Mouse (Mus musculus) heart, embryonic 15.5 days (tissue): ENCODE data around the gene Susd3. TPM values are rescaled to one million over a fixed set of nuclear protein-coding genes. Genes with fewer than 3 reads are reported as not detected.

Source experiments
- ATAC-seq: fragments of 200-750 bp; cut with Nextera tagmentation; replicated peaks from 2 replicates; pipeline ENCODE4 v1.8.0; 2017; ENCODE audit warnings: low read depth, moderate TSS enrichment; ENCODE audit not compliant: insufficient number of reproducible peaks, insufficient read depth, low FRiP score
- H3K27ac ChIP-seq: fragments of 300-500 bp; sonication (generic); 2 replicates; pipeline ENCODE4 v1.5.1; 2015; ENCODE audit warnings: mild to moderate bottlenecking, inconsistent platforms
- H3K27me3 ChIP-seq: fragments of 300-500 bp; sonication (generic); 2 replicates; pipeline ENCODE4 v1.6.1; 2015; ENCODE audit warnings: inconsistent platforms
- H3K36me3 ChIP-seq: fragments of 300-500 bp; sonication (generic); 2 replicates; pipeline ENCODE4 v1.6.1; 2015; ENCODE audit warnings: mild to moderate bottlenecking, inconsistent platforms
- H3K4me1 ChIP-seq: fragments of 300-500 bp; sonication (generic); replicated peaks from 2 replicates; pipeline ENCODE4 v1.6.1; 2015; ENCODE audit warnings: inconsistent platforms
- H3K4me2 ChIP-seq: fragments of 300-500 bp; sonication (generic); 2 replicates; pipeline ENCODE4 v1.6.1; 2015; ENCODE audit warnings: inconsistent platforms, mild to moderate bottlenecking, moderate library complexity
- H3K4me3 ChIP-seq: fragments of 300-500 bp; sonication (generic); 2 replicates; pipeline ENCODE4 v1.5.1; 2015; ENCODE audit warnings: mild to moderate bottlenecking, inconsistent platforms
- H3K9ac ChIP-seq: fragments of 300-500 bp; sonication (generic); 2 replicates; pipeline ENCODE4 v1.6.1; 2015; ENCODE audit warnings: mild to moderate bottlenecking, inconsistent platforms
- H3K9me3 ChIP-seq: fragments of 300-500 bp; sonication (generic); replicated peaks from 2 replicates; pipeline ENCODE4 v1.6.1; 2016; ENCODE audit warnings: inconsistent platforms
- WGBS: fragments of 180-500 bp; shearing (Covaris S2); methylation state at CpG from one replicate; pipeline ENCODE4 v1.1.7; 2015; ENCODE audit warnings: mixed read lengths; 5-methylcytosine and 5-hydroxymethylcytosine counted together
- polyA plus RNA-seq: library from polyadenylated mRNA; unstranded; fragments of >200 nt; fragmentation: Nextera tagmentation; extraction: Ambion mirVana; gene quantifications from 2 replicates; pipeline ENCODE4 v1.2.1, GENCODE M21; 2015

Gene Susd3
- polyA plus RNA-seq, result 1.6 and 2.5 TPM in 2 replicates

GRCm38 (mm10) chr13:49248467-49248862 lies at the start of gene Susd3:
TSS of gene Susd3 (minus strand) at chr13:49248706.
- H3K9ac ChIP-seq, result peak within 1 kb of the TSS; percentile 51
- ATAC-seq, result no peak
- peaks cover 28% of the 10 kb centered on the region for H3K27me3 ChIP-seq
- no peaks in the 10 kb centered on the region for H3K36me3 ChIP-seq
- peaks cover 28% of the 10 kb centered on the region for H3K4me1 ChIP-seq
- no peak within 1 kb of the TSS for H3K27ac ChIP-seq
- 21% methylated on average over 6 of the region's 8 CpGs for WGBS
- peak within 1 kb of the TSS; percentile 87 for H3K4me2 ChIP-seq
- H3K9me3 ChIP-seq, result no peaks in the 10 kb centered on the region
- H3K4me3 ChIP-seq, result peak within 1 kb of the TSS; percentile 50

GRCm38 (mm10) chr13:49296270-49296669 lies 47.8 kb upstream of the Susd3 start:
- Histone ChIP-seq H3K36me3 (no peaks in the 10 kb centered on the region), H3K4me3 (no peak overlapping the region), H3K27me3 (no peaks in the 10 kb centered on the region), H3K27ac (no peak overlapping the region), H3K9ac (no peak overlapping the region), H3K4me1 (no peaks in the 10 kb centered on the region), H3K9me3 (no peaks in the 10 kb centered on the region), H3K4me2 (no peak overlapping the region)
- no peak for ATAC-seq
- WGBS, result 77% methylated on average over 7 of the region's 7 CpGs

DNA sequence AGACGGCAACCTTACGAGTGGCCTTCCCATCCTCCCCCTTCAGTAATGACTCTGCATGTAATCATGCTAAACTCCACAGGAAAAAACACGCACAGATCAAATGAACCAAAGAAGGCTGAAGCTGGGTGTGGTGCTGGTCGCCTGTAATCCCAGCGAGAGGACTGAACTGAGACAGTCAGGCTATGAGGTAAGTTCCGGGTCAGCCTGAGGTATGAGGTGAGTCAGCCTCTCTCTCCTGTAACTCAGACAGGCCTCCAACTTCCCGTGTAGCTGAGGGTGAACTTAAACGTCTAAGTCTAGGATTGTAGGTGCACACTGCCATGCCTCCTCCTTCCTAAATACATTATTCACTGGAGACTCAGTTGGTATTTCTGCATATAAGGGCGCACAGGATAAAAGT lies 45.6 kb upstream of the Susd3 start:
- no peak overlapping the region for H3K4me2 ChIP-seq
- no peaks in the 10 kb centered on the region for H3K27me3 ChIP-seq
- no peaks in the 10 kb centered on the region for H3K36me3 ChIP-seq
- WGBS, result 68% methylated on average over 9 of the region's 9 CpGs
- no peak overlapping the region for H3K4me3 ChIP-seq
- no peak overlapping the region for H3K27ac ChIP-seq
- no peak for ATAC-seq
- H3K9me3 ChIP-seq, result no peaks in the 10 kb centered on the region
- no peak overlapping the region for H3K9ac ChIP-seq
- H3K4me1 ChIP-seq, result no peaks in the 10 kb centered on the region

GRCm38 (mm10) chr13:49291949-49292348 lies 43.4 kb upstream of the Susd3 start:
- H3K27ac ChIP-seq, result no peak overlapping the region
- H3K4me2 ChIP-seq, result no peak overlapping the region
- H3K4me1 ChIP-seq, result no peaks in the 10 kb centered on the region
- H3K9me3 ChIP-seq, result no peaks in the 10 kb centered on the region
- ATAC-seq, result no peak
- 85% methylated on average over 6 of the region's 6 CpGs for WGBS
- H3K27me3 ChIP-seq, result no peaks in the 10 kb centered on the region
- no peak overlapping the region for H3K9ac ChIP-seq
- no peaks in the 10 kb centered on the region for H3K36me3 ChIP-seq
- H3K4me3 ChIP-seq, result no peak overlapping the region

DNA sequence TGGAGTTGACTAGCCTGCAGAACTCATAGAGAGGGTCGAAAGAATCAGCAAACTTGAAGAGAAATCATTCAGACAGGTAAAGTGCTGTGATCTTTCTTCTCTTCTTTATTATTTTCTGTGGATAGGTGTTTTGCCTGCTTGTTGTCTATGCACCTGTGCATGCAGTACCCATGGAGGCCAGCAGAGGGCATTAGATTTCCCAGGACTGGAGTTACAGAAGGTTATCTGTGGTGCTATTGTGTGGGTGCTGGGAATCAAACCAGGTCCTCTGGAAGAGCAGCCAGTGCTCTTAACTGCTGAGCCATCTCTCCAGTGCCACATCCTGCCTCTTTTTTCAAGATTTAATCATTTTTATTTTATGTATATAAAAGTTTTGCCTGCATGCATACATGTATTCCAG lies 42.9 kb upstream of the Susd3 start:
- 55% methylated on average over 1 of the region's 1 CpGs for WGBS
- Histone ChIP-seq H3K27me3 (no peaks in the 10 kb centered on the region), H3K9me3 (no peaks in the 10 kb centered on the region), H3K4me3 (no peak overlapping the region), H3K9ac (no peak overlapping the region), H3K4me1 (no peaks in the 10 kb centered on the region), H3K27ac (no peak overlapping the region), H3K36me3 (no peaks in the 10 kb centered on the region), H3K4me2 (no peak overlapping the region)
- no peak for ATAC-seq

- Histone ChIP-seq H3K4me3 (no peak overlapping the region), H3K36me3 (no peaks in the 10 kb centered on the region), H3K4me1 (no peaks in the 10 kb centered on the region), H3K27ac (no peak overlapping the region), H3K27me3 (no peaks in the 10 kb centered on the region), H3K9ac (no peak overlapping the region), H3K4me2 (no peak overlapping the region), H3K9me3 (no peaks in the 10 kb centered on the region)
- whole genome bisulfite sequencing, result 81% methylated on average over 6 of the region's 6 CpGs
- ATAC-seq, result no peak
These were observed 38.7 kb upstream of the Susd3 start for GRCm38 (mm10) chr13:49287224-49287623.

GRCm38 (mm10) chr13:49286750-49287149 lies 38.2 kb upstream of the Susd3 start:
- WGBS, result 84% methylated on average over 3 of the region's 3 CpGs
- ATAC-seq, result no peak
- H3K4me3 ChIP-seq, result no peak overlapping the region
- H3K4me2 ChIP-seq, result no peak overlapping the region
- H3K9ac ChIP-seq, result no peak overlapping the region
- no peaks in the 10 kb centered on the region for H3K27me3 ChIP-seq
- H3K27ac ChIP-seq, result no peak overlapping the region
- no peaks in the 10 kb centered on the region for H3K4me1 ChIP-seq
- H3K9me3 ChIP-seq, result no peaks in the 10 kb centered on the region
- no peaks in the 10 kb centered on the region for H3K36me3 ChIP-seq

DNA sequence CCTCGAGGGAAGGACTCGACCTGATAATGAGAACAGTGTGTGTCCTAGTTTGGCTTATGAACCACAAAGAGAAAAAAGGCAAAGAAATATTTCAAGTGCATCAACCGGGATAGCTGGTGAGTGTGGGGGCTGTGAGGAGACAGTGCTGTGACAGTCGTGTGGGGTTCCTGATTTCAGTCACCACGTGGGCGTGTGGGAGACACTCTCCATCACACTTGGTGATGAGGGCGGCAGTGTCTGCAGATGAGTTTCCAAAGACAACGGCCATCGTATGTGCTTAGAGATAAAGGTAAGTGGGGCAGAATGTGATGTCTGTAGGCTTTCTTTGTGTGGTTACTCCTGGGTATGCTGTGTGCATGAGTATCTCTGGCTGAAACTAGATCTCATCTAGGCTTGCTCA lies 35.2 kb upstream of the Susd3 start:
- Histone ChIP-seq H3K27me3 (no peaks in the 10 kb centered on the region), H3K4me1 (no peaks in the 10 kb centered on the region), H3K4me3 (no peak overlapping the region), H3K9ac (no peak overlapping the region), H3K36me3 (no peaks in the 10 kb centered on the region), H3K9me3 (no peaks in the 10 kb centered on the region), H3K4me2 (no peak overlapping the region), H3K27ac (no peak overlapping the region)
- ATAC-seq, result no peak
- 46% methylated on average over 9 of the region's 9 CpGs for WGBS

DNA sequence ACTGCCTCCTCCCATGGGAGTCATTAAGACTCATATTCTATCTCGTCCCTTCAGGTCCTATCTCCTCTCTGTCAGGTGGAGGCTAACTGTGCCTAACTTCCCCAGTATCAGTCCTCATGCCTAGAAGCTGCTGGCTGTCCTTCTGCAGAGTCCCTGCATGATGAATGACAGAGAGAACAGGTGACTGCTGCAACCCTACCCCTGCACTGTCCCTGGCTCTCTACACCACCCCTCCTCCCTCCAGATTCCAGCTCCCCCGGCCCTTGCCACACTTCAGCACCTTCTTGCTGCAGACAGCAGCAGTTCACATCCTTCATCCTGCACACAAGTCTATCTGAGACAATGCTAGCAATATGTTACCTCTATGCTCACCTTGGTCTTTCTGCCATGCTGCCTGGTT lies 33.7 kb upstream of the Susd3 start:
- H3K4me3 ChIP-seq, result no peak overlapping the region
- no peak overlapping the region for H3K9ac ChIP-seq
- no peak for ATAC-seq

DNA sequence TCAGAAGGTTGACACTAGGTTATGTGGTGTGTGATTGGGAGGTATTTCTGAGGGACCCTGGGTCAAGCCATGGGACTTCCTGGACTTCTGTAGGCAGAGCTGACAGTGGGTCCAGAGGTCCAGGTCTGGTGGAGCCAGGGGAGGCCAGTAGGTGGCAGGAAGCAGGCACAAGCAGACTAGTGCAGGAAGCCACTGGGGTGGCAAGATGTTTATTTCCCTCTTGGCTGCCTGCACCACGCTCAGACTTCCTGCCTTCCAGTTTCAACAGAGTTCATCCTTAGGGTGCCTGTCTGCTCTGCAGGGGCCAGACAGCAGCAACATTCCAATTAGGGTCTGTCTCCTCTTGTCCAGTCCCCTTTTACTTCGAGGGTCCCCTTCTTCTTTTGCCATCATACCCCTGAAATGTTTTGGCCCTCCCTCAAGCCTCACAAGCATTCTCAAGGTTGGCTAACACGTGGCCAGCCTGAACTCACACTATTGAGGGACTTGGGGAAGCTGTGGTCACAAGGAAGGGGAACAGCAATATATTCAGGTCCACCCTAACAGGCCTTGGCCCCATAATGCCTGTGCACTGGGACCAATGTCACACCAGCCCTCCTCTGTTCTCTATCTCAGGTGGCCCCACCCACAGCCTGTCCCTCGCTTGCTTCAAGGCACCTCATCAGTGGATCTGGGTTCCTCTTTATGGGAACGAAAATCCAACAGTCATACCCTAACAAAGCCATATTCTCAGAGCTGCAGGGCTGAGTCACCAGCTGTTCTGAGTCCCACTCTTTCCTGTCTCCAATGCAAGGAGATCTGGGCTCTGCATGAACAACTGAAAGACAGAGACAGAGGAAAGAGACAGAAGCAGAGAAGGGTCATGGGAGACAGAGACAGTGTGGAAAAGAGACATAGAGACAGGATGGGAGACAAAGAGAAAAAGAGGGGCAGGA lies 23.6 kb upstream of the Susd3 start:
- Histone ChIP-seq H3K9me3 (no peaks in the 10 kb centered on the region), H3K9ac (peak overlapping the region; percentile 8; the same call in 1 of the 2 replicates), H3K36me3 (no peaks in the 10 kb centered on the region), H3K27me3 (no peaks in the 10 kb centered on the region), H3K4me3 (no peak overlapping the region), H3K4me1 (no peaks in the 10 kb centered on the region), H3K27ac (no peak overlapping the region), H3K4me2 (no peak overlapping the region)
- 53% methylated on average over 5 of the region's 5 CpGs for WGBS
- ATAC-seq, result 0 out of 2 replicates have a peak, but pooled peaks have one; percentile 25

More for the DNA sequence above, 33.7 kb upstream of the Susd3 start:
- Histone ChIP-seq H3K4me2 (no peak overlapping the region), H3K9me3 (no peaks in the 10 kb centered on the region), H3K4me1 (no peaks in the 10 kb centered on the region), H3K27me3 (no peaks in the 10 kb centered on the region), H3K27ac (no peak overlapping the region), H3K36me3 (no peaks in the 10 kb centered on the region)
- 24% methylated on average over 2 of the region's 2 CpGs for WGBS

DNA sequence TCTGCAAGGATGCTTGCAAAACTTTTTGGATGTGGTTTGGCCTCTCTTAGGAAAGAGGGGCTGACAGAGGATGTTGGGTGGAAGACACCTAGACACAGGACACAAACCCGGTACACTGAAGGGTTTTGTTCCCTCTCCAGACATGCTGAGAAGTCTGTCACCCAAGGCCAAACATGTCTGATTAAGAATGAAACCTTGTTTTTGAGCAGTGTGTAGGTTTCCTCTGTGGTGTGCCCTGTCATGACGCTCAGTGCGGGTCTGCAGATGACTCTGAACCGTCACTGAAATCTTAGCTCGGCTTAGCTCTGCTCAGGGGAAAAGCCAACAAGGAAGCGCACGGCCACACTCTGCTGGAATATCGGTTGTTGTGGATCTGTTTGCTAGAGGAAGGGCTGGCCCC lies 22.0 kb upstream of the Susd3 start:
- Histone ChIP-seq H3K4me1 (no peaks in the 10 kb centered on the region), H3K9ac (no peak overlapping the region), H3K36me3 (no peaks in the 10 kb centered on the region), H3K27me3 (no peaks in the 10 kb centered on the region), H3K4me2 (no peak overlapping the region), H3K4me3 (no peak overlapping the region), H3K9me3 (no peaks in the 10 kb centered on the region), H3K27ac (no peak overlapping the region)
- ATAC-seq, result no peak
- 77% methylated on average over 8 of the region's 8 CpGs for WGBS

DNA sequence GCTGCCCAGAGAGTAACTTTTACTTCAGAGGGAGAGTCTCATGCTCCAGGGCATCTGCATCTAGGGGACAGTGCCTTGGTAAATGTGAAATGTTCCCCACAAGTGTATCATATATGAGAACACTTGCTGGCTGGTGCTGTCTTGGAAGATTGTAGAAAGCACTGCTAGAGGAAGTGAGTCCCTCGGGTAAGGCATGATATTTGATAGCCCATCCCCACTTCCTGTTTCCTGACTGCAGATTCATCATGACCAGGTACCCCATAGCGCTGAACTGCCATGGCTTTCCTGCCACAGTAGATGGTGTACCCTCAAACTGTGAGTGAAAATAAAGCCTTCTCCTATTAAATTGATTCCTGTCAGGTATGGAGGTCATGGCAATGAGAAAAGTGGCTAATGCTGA lies 19.1 kb upstream of the Susd3 start:
- no peak for ATAC-seq
- Histone ChIP-seq H3K27ac (no peak overlapping the region), H3K4me1 (peaks cover 11% of the 10 kb centered on the region), H3K36me3 (no peaks in the 10 kb centered on the region), H3K4me2 (no peak overlapping the region), H3K9ac (no peak overlapping the region), H3K9me3 (no peaks in the 10 kb centered on the region), H3K27me3 (no peaks in the 10 kb centered on the region), H3K4me3 (no peak overlapping the region)
- WGBS, result 45% methylated on average over 2 of the region's 2 CpGs
